Comparison of ENCODE assay signal across 12 mouse cellular contexts in the genomic region with DNA sequence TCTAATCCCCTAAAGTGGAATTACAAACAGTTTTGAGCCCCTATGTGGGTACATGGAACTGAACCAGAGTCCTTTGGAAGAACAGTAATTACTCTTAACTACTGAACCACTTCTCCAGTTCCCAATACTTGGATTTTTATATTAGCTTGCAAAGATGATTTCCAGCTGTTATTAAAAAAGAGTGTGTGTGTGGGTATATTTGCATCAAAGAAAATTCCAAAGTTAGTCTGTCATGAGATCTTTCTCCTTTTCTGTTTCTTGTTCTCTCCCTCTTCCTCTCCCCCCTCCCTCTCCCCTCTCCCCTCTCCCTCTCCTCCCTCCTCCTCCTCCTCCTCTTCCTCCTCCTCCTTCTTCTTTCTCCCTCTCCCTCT.
"Had no signal": no experiment of that assay in that cellular context is flagged by ENCODE, and none has a peak within 500 bp of the region (broad histone marks: within the 10 kb centered on the region; RNA-seq: fewer than 3 reads in every experiment).

No protein-coding gene starts in this region.

- H3K9ac ChIP-seq: liver, embryonic 13.5 days; liver, embryonic 15.5 days; liver, postnatal 0 days; midbrain, embryonic 13.5 days; midbrain, embryonic 15.5 days; neural tube, embryonic 12.5 days; stomach, embryonic 15.5 days had no signal

- H3K4me2 ChIP-seq: liver, embryonic 11.5 days; liver, embryonic 13.5 days; liver, embryonic 15.5 days; midbrain, embryonic 11.5 days; midbrain, embryonic 13.5 days; midbrain, embryonic 15.5 days; neural tube, embryonic 12.5 days; stomach, embryonic 15.5 days had no signal

- DNase-seq: liver, embryonic 13.5 days had no signal

- H3K27me3 ChIP-seq: liver, embryonic 13.5 days; liver, embryonic 15.5 days; megakaryocyte, embryonic 14.5 days; midbrain, embryonic 13.5 days; midbrain, embryonic 15.5 days; neural tube, embryonic 12.5 days; stomach, embryonic 15.5 days had no signal

- H3K9me3 ChIP-seq: liver, embryonic 13.5 days; liver, embryonic 15.5 days; megakaryocyte, embryonic 14.5 days; midbrain, embryonic 13.5 days; midbrain, embryonic 15.5 days; neural tube, embryonic 12.5 days; stomach, embryonic 15.5 days had no signal

- H3K27ac ChIP-seq: liver, embryonic 13.5 days; liver, embryonic 15.5 days; macrophage; midbrain, embryonic 13.5 days; midbrain, embryonic 15.5 days; neural tube, embryonic 12.5 days; stomach, embryonic 15.5 days; stomach, postnatal 0 days had no signal

- ATAC-seq: liver, postnatal 0 days; midbrain, embryonic 13.5 days; midbrain, embryonic 15.5 days had no signal

- H3K4me3 ChIP-seq: liver, embryonic 13.5 days; liver, embryonic 15.5 days; megakaryocyte, embryonic 14.5 days; midbrain, embryonic 13.5 days; midbrain, embryonic 15.5 days; neural tube, embryonic 12.5 days; stomach, embryonic 15.5 days had no signal

- H3K4me1 ChIP-seq: liver, embryonic 13.5 days; liver, embryonic 15.5 days; midbrain, embryonic 13.5 days; midbrain, embryonic 15.5 days; neural tube, embryonic 12.5 days; stomach, embryonic 15.5 days had no signal

- H3K36me3 ChIP-seq: liver, embryonic 13.5 days; liver, embryonic 15.5 days; midbrain, embryonic 13.5 days; midbrain, embryonic 15.5 days; neural tube, embryonic 12.5 days; stomach, embryonic 15.5 days had no signal
